Mouse (Mus musculus) c-Kit-negative CD71-positive TER-119-positive erythroid progenitor cells, embryonic 14.5 days (primary cell): ENCODE data around the gene Sh3pxd2a.

Experiments used
- DNase-seq: peaks from one replicate; pipeline ENCODE4 v3.0.0-alpha.2; 2013; ENCODE audit warnings: low read depth, low spot score

The Sh3pxd2a gene

GRCm38 (mm10) chr19:47464304-47465241, at the start of gene Sh3pxd2a:
Sh3pxd2a (minus strand) TSS chr19:47464401.
- DNase-seq: no peak

GRCm38 (mm10) chr19:47513618-47513897, 49.4 kb upstream of the Sh3pxd2a start:
- DNase-seq: no peak

GRCm38 (mm10) chr19:47512794-47513617, 48.8 kb upstream of the Sh3pxd2a start:
- DNase-seq: no peak

- no peak for DNase-seq
These were observed 47.8 kb upstream of the Sh3pxd2a start for GRCm38 (mm10) chr19:47511958-47512357.

- DNase-seq: no peak
These were observed 47.1 kb upstream of the Sh3pxd2a start for GRCm38 (mm10) chr19:47511294-47511675.

- no peak for DNase-seq
These were observed 46.5 kb upstream of the Sh3pxd2a start for GRCm38 (mm10) chr19:47510473-47511293.

- no peak for DNase-seq
These were observed 45.9 kb upstream of the Sh3pxd2a start for GRCm38 (mm10) chr19:47510135-47510472.

- no peak for DNase-seq
These were observed 44.6 kb upstream of the Sh3pxd2a start for GRCm38 (mm10) chr19:47508771-47509281.

GRCm38 (mm10) chr19:47508191-47508590, 44.0 kb upstream of the Sh3pxd2a start:
- no peak for DNase-seq

- DNase-seq: peak; percentile 42
These were observed 43.2 kb upstream of the Sh3pxd2a start for GRCm38 (mm10) chr19:47507128-47508121.

GRCm38 (mm10) chr19:47503625-47504024, 39.4 kb upstream of the Sh3pxd2a start:
- DNase-seq: no peak

GRCm38 (mm10) chr19:47502563-47502962, 38.4 kb upstream of the Sh3pxd2a start:
- DNase-seq: peak; percentile 30

- DNase-seq: no peak
These were observed 36.3 kb upstream of the Sh3pxd2a start for GRCm38 (mm10) chr19:47500389-47501011.

GRCm38 (mm10) chr19:47499841-47500240, 35.6 kb upstream of the Sh3pxd2a start:
- no peak for DNase-seq

GRCm38 (mm10) chr19:47498942-47499341, 34.7 kb upstream of the Sh3pxd2a start:
- no peak for DNase-seq

- no peak for DNase-seq
These were observed 33.5 kb upstream of the Sh3pxd2a start for GRCm38 (mm10) chr19:47497736-47498135.

GRCm38 (mm10) chr19:47497313-47497712, 33.1 kb upstream of the Sh3pxd2a start:
- no peak for DNase-seq

- no peak for DNase-seq
These were observed 29.1 kb upstream of the Sh3pxd2a start for GRCm38 (mm10) chr19:47493017-47493997.

- no peak for DNase-seq
These were observed 28.2 kb upstream of the Sh3pxd2a start for GRCm38 (mm10) chr19:47492422-47492821.
